Mouse (Mus musculus): ENCODE results near the gene Rab30.

The Rab30 gene

GRCm38 (mm10) chr7:92870161-92870560 is 128.8 kb downstream of the Rab30 start:
- no peak for DNase-seq

GRCm38 (mm10) chr7:92871596-92871995 is 130.2 kb downstream of the Rab30 start:
- DNase-seq = no peak

- DNase-seq = peak; percentile 96
These were observed 132.8 kb downstream of the Rab30 start, which contains the start of the genes Ddias and Prcp for GRCm38 (mm10) chr7:92874116-92874675. TSS of gene Ddias (minus strand) at chr7:92874247. TSS of gene Prcp (plus strand) at chr7:92874470.

DNA sequence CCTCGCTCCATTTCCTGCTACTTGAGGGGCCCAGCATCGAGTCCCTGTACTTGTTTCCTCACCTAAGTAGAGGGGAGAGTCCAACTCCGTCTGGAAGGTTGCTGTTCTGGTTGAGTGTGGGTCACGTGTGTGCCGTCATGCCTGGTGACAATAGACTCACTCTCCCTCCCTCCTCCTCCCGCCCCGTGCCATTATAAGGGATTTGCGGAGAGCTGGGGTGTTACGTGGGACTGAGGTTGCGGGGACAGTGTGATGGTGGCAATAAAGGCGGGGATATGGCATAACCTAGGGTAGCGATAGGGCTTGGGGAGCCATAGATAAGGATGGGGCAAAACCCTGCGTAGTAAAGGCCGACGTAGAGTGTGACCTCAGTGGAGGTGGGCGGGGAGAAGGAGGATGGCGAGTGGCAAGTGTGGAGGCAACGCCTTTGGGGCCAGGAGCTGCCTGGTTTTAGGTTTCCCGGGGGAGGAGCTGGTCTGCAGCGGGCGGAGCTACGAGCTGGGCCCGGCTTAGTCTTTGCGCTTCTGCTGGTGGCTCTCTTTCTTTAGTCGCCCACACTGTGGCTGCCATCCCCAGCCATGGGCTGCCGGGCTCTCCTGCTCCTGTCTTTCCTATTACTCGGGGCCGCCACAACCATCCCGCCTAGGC is 133.5 kb downstream of the Rab30 start:
- peak; percentile 91 for DNase-seq

DNA sequence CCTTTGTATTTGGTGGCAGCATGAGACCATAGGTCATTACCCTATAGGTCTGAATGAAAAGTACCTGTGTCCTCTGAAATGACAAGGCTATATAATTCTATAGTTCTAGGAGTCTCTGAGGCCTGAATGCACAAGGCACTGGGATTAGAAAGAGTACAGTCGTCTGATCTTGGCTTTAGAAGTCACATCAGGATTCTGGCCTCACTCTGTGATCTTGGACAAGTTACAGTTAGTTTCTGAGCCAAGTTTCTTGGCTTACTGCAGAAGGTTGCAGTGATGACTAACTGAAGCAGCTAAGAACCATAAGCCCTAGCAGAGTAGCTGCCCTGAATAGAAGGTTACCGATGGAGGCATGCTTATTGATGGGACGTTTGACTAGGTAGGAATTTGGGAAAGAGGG is 134.7 kb downstream of the Rab30 start:
- peak; percentile 20 for DNase-seq

GRCm38 (mm10) chr7:92876538-92876937 is 135.1 kb downstream of the Rab30 start:
- peak; percentile 21 for DNase-seq

- peak; percentile 27 for DNase-seq
These were observed 137.3 kb downstream of the Rab30 start for GRCm38 (mm10) chr7:92878575-92879285.

GRCm38 (mm10) chr7:92883850-92884716 is 142.7 kb downstream of the Rab30 start:
- no peak for DNase-seq

- DNase-seq = no peak
These were observed 143.7 kb downstream of the Rab30 start for GRCm38 (mm10) chr7:92884998-92885660.

- no peak for DNase-seq
These were observed 145.4 kb downstream of the Rab30 start for GRCm38 (mm10) chr7:92886801-92887200.

DNA sequence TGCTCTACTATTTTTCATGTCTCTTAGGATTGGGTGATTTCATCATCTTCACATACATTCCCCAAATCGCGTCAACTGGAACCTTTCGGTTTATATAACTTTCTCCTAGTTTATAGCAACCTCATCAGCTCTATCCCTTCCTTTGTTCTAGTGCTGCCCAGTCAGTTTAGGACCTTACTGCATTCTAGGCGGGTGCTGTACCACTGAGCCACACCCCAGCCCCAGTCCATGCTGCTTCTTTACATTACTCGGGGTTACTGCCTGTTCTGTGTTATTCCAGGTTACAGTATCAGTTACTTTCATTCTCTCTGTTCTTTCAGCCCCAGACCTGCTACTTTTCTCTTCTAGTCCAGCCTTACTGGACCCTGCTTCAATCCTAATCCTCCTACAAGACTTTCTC is 145.8 kb downstream of the Rab30 start:
- DNase-seq = no peak

GRCm38 (mm10) chr7:92890211-92890610 is 148.8 kb downstream of the Rab30 start:
- DNase-seq = no peak

- DNase-seq = no peak
These were observed 149.3 kb downstream of the Rab30 start for GRCm38 (mm10) chr7:92890618-92891230.

GRCm38 (mm10) chr7:92893478-92893877 is 152.1 kb downstream of the Rab30 start:
- no peak for DNase-seq
